Mouse (Mus musculus): Measurements from ENCODE around the gene Schip1. TPM values are rescaled to one million over a fixed set of nuclear protein-coding genes. Genes with fewer than 3 reads are reported as not detected.

The Schip1 gene
- polyA plus RNA-seq, 1 experiment from 2014 or later: 68.8 TPM

GRCm38 (mm10) chr3:68642935-68643334 lies 578.3 kb downstream of the Schip1 start:
- Histone ChIP-seq H3K36me3 (ENCODE audit: control insufficient read depth, insufficient read depth, low read length) (no peaks in the 10 kb centered on the region), H3K9ac (ENCODE audit: low read depth, low read length) (no peak overlapping the region), H3K27ac (ENCODE audit: low read depth, low read length) (no peak overlapping the region), H3K27me3 (ENCODE audit: control insufficient read depth, insufficient read depth, low read length) (no peaks in the 10 kb centered on the region), H3K9me3 (replicated peaks; ENCODE audit: control insufficient read depth, low read length) (0 out of 2 replicates have a peak, but pooled peaks cover 2% of the 10 kb centered on the region), H3K4me3 (ENCODE audit: low read depth, low read length) (no peak overlapping the region), H3K4me2 (no peak overlapping the region), H3K4me1 (ENCODE audit: control insufficient read depth, insufficient read depth, low read length) (no peaks in the 10 kb centered on the region)
- no peak for ATAC-seq (replicated peaks; ENCODE audit: insufficient number of reproducible peaks, low FRiP score, low TSS enrichment)
- WGBS (ENCODE audit: insufficient replicate concordance): 71% methylated on average over 7 of the region's 7 CpGs

DNA sequence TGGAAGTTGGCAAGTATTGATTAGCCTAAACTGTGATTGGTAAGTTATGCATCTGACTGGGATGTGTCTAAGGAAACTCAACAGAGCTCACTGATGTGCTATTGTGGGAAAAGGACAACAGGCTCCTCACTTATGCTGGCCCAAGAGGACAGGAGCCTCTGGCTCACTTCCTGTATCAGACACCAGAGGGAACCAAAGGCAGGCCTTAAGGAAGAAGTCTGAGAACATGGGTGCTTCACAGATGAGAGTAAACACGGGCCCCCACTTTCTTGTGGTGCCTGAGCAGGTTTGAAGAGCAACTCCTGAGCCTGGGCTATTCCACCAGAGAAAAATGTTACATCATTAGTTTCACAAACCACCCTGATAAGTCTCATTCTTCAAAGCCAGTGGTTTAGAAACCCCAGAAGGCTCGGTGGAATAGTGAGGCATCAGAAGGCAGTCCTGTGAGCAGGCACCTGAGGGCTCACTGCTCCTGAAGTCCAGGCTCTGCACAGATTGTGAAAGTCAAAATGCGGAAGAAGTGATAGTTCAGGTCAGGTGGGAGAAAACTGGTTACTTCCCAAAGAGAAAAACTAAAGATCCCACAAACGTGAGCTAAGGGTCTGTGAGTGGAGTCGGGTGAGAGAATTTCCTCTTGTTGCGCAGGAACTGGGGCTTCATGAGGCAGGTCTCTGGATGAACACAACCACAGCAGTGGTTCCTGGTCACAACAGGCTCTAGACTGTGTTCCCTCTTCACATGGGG lies 582.0 kb downstream of the Schip1 start:
- H3K4me3 ChIP-seq (ENCODE audit: low read depth, low read length): no peak overlapping the region
- no peak overlapping the region for H3K27ac ChIP-seq (ENCODE audit: low read depth, low read length)
- ATAC-seq (replicated peaks; ENCODE audit: insufficient number of reproducible peaks, low FRiP score, low TSS enrichment): no peak
- H3K27me3 ChIP-seq (ENCODE audit: control insufficient read depth, insufficient read depth, low read length): no peaks in the 10 kb centered on the region
- H3K9ac ChIP-seq (ENCODE audit: low read depth, low read length): no peak overlapping the region
- no peaks in the 10 kb centered on the region for H3K4me1 ChIP-seq (ENCODE audit: control insufficient read depth, insufficient read depth, low read length)
- no peak overlapping the region for H3K4me2 ChIP-seq
- 69% methylated on average over 6 of the region's 6 CpGs for WGBS (ENCODE audit: insufficient replicate concordance)
- 0 out of 2 replicates have a peak, but pooled peaks cover 2% of the 10 kb centered on the region for H3K9me3 ChIP-seq (replicated peaks; ENCODE audit: control insufficient read depth, low read length)
- no peaks in the 10 kb centered on the region for H3K36me3 ChIP-seq (ENCODE audit: control insufficient read depth, insufficient read depth, low read length)

DNA sequence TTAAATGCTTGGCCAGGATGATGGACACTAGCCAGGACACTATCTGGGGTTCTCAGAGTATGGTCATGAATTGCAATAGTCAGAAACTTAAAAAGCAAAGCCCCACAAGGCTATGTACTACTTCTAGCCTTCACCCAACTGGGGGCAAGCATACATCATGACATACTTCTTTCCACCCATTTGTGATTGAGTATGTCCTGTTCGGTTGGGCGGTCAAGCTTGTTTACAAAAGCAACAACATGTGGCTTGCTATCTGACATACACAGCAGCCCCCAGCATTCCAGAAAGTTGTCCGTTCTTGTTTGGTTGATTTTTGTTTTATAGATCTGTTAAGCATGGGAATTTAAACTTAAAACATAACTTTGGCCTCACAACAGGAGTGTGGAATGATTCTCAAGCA lies 582.7 kb downstream of the Schip1 start:
- H3K4me3 ChIP-seq (ENCODE audit: low read depth, low read length): no peak overlapping the region
- 0 out of 2 replicates have a peak, but pooled peaks cover 2% of the 10 kb centered on the region for H3K9me3 ChIP-seq (replicated peaks; ENCODE audit: control insufficient read depth, low read length)
- no peak overlapping the region for H3K9ac ChIP-seq (ENCODE audit: low read depth, low read length)
- H3K36me3 ChIP-seq (ENCODE audit: control insufficient read depth, insufficient read depth, low read length): no peaks in the 10 kb centered on the region
- H3K27me3 ChIP-seq (ENCODE audit: control insufficient read depth, insufficient read depth, low read length): no peaks in the 10 kb centered on the region
- no peak overlapping the region for H3K4me2 ChIP-seq
- 64% methylated on average over 3 of the region's 3 CpGs for WGBS (ENCODE audit: insufficient replicate concordance)
- H3K27ac ChIP-seq (ENCODE audit: low read depth, low read length): no peak overlapping the region
- H3K4me1 ChIP-seq (ENCODE audit: control insufficient read depth, insufficient read depth, low read length): no peaks in the 10 kb centered on the region
- no peak for ATAC-seq (replicated peaks; ENCODE audit: insufficient number of reproducible peaks, low FRiP score, low TSS enrichment)

GRCm38 (mm10) chr3:68650251-68650650 lies 585.6 kb downstream of the Schip1 start:
- Histone ChIP-seq H3K4me2 (no peak overlapping the region), H3K9me3 (replicated peaks; ENCODE audit: control insufficient read depth, low read length) (no peaks in the 10 kb centered on the region), H3K27ac (ENCODE audit: low read depth, low read length) (no peak overlapping the region), H3K27me3 (ENCODE audit: control insufficient read depth, insufficient read depth, low read length) (no peaks in the 10 kb centered on the region), H3K36me3 (ENCODE audit: control insufficient read depth, insufficient read depth, low read length) (no peaks in the 10 kb centered on the region), H3K9ac (ENCODE audit: low read depth, low read length) (no peak overlapping the region), H3K4me3 (ENCODE audit: low read depth, low read length) (no peak overlapping the region), H3K4me1 (ENCODE audit: control insufficient read depth, insufficient read depth, low read length) (no peaks in the 10 kb centered on the region)
- 88% methylated on average over 3 of the region's 3 CpGs for WGBS (ENCODE audit: insufficient replicate concordance)
- ATAC-seq (replicated peaks; ENCODE audit: insufficient number of reproducible peaks, low FRiP score, low TSS enrichment): no peak

DNA sequence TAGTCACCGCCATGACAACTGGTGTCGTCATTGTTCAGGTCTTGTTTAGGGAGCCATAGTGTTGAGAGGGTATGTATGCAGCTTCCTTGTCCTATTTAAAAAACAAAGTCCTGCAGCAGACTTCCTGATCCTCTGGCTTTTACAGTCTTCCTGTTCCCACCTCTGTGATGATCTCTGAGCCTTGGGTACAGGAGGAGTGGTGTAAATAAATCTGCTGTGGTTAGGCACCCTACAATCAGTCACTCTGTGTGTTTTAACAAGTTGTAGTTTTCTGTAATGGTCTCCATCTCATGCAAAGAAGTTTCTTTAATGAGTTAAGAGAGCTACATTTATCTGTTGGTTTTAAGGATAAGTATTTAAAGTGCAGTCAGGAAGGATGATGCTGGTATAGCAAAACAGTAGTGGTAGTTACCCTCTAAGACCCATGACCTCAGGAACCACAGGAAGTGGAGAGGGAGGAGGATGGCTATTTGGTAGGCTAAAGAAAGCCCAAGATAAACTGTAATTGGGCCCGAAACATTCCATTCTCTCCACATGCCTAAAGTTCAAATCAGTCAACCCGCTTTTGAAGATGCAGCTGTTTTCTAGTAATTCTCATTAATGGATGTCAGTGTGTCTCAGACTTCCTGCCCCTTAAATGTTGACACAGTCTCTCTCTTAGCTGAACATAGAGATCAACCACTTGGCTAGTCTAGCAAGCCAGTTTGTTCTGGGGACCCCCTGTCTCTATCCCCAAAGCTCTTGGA lies 592.2 kb downstream of the Schip1 start:
- Histone ChIP-seq H3K27ac (ENCODE audit: low read depth, low read length) (no peak overlapping the region), H3K27me3 (ENCODE audit: control insufficient read depth, insufficient read depth, low read length) (no peaks in the 10 kb centered on the region), H3K9ac (ENCODE audit: low read depth, low read length) (no peak overlapping the region), H3K4me2 (no peak overlapping the region), H3K9me3 (replicated peaks; ENCODE audit: control insufficient read depth, low read length) (no peaks in the 10 kb centered on the region), H3K36me3 (ENCODE audit: control insufficient read depth, insufficient read depth, low read length) (no peaks in the 10 kb centered on the region), H3K4me1 (ENCODE audit: control insufficient read depth, insufficient read depth, low read length) (peaks cover 11% of the 10 kb centered on the region; the same call in 1 of the 2 replicates), H3K4me3 (ENCODE audit: low read depth, low read length) (no peak overlapping the region)
- WGBS (ENCODE audit: insufficient replicate concordance): 68% methylated on average over 4 of the region's 4 CpGs
- ATAC-seq (replicated peaks; ENCODE audit: insufficient number of reproducible peaks, low FRiP score, low TSS enrichment): no peak

GRCm38 (mm10) chr3:68657589-68658245 lies 593.1 kb downstream of the Schip1 start:
- peaks cover 11% of the 10 kb centered on the region; the same call in 1 of the 2 replicates for H3K4me1 ChIP-seq (ENCODE audit: control insufficient read depth, insufficient read depth, low read length)
- H3K9ac ChIP-seq (ENCODE audit: low read depth, low read length): no peak overlapping the region
- no peaks in the 10 kb centered on the region for H3K36me3 ChIP-seq (ENCODE audit: control insufficient read depth, insufficient read depth, low read length)
- H3K9me3 ChIP-seq (replicated peaks; ENCODE audit: control insufficient read depth, low read length): no peaks in the 10 kb centered on the region
- no peak overlapping the region; the same call in 1 of the 2 replicates for H3K4me2 ChIP-seq
- 10% methylated on average over 9 of the region's 9 CpGs for WGBS (ENCODE audit: insufficient replicate concordance)
- no peaks in the 10 kb centered on the region for H3K27me3 ChIP-seq (ENCODE audit: control insufficient read depth, insufficient read depth, low read length)
- no peak overlapping the region for H3K27ac ChIP-seq (ENCODE audit: low read depth, low read length)
- no peak for ATAC-seq (replicated peaks; ENCODE audit: insufficient number of reproducible peaks, low FRiP score, low TSS enrichment)
- no peak overlapping the region for H3K4me3 ChIP-seq (ENCODE audit: low read depth, low read length)

DNA sequence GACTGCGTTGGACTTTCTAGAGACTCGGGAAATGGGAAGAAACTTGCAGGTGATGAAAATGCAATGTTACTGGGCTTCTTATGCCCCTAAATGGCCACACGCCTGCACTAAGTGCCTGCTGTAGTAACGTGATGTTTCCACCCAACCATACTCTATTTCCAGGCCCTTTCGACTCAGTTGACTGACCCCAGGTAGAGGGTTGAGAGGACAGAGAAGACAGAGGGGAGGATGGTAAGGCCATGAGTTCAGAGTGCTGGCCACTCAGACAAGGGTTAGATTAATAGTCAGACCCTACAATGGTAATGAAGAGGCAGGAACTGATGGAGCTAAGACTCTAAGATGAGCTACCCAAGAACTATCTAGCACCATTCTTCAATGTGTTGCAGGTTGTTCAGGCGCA lies 595.4 kb downstream of the Schip1 start:
- H3K27me3 ChIP-seq (ENCODE audit: control insufficient read depth, insufficient read depth, low read length): no peaks in the 10 kb centered on the region
- no peak overlapping the region for H3K9ac ChIP-seq (ENCODE audit: low read depth, low read length)
- no peak overlapping the region for H3K4me2 ChIP-seq
- H3K4me3 ChIP-seq (ENCODE audit: low read depth, low read length): no peak overlapping the region
- H3K27ac ChIP-seq (ENCODE audit: low read depth, low read length): no peak overlapping the region
- H3K4me1 ChIP-seq (ENCODE audit: control insufficient read depth, insufficient read depth, low read length): peaks cover 11% of the 10 kb centered on the region; the same call in 1 of the 2 replicates
- no peaks in the 10 kb centered on the region for H3K9me3 ChIP-seq (replicated peaks; ENCODE audit: control insufficient read depth, low read length)
- H3K36me3 ChIP-seq (ENCODE audit: control insufficient read depth, insufficient read depth, low read length): no peaks in the 10 kb centered on the region
- 89% methylated on average over 6 of the region's 6 CpGs for WGBS (ENCODE audit: insufficient replicate concordance)
- no peak for ATAC-seq (replicated peaks; ENCODE audit: insufficient number of reproducible peaks, low FRiP score, low TSS enrichment)

GRCm38 (mm10) chr3:68660538-68660937 lies 595.9 kb downstream of the Schip1 start:
- Histone ChIP-seq H3K27me3 (ENCODE audit: control insufficient read depth, insufficient read depth, low read length) (no peaks in the 10 kb centered on the region), H3K4me2 (no peak overlapping the region; the same call in 1 of the 2 replicates), H3K9me3 (replicated peaks; ENCODE audit: control insufficient read depth, low read length) (no peaks in the 10 kb centered on the region), H3K27ac (ENCODE audit: low read depth, low read length) (no peak overlapping the region), H3K4me3 (ENCODE audit: low read depth, low read length) (no peak overlapping the region), H3K9ac (ENCODE audit: low read depth, low read length) (peak overlapping the region; percentile 10; the same call in 1 of the 2 replicates), H3K4me1 (ENCODE audit: control insufficient read depth, insufficient read depth, low read length) (peaks cover 11% of the 10 kb centered on the region; the same call in 1 of the 2 replicates), H3K36me3 (ENCODE audit: control insufficient read depth, insufficient read depth, low read length) (no peaks in the 10 kb centered on the region)
- no peak for ATAC-seq (replicated peaks; ENCODE audit: insufficient number of reproducible peaks, low FRiP score, low TSS enrichment)
- WGBS (ENCODE audit: insufficient replicate concordance): 54% methylated on average over 4 of the region's 4 CpGs
